Mouse (Mus musculus) spleen, adult 2 months (tissue): Measurements from ENCODE around the gene Olfml2b.

Experiments used
- CTCF ChIP-seq: fragments of 200-500 bp; IDR thresholded peaks from 2 replicates; pipeline ENCODE4 v1.5.1; 2011; ENCODE audit warnings: mild to moderate bottlenecking, inconsistent platforms; ENCODE audit not compliant: insufficient read depth, insufficient read length, insufficient replicate concordance; ENCODE audit errors: extremely low read depth
- POLR2A ChIP-seq: fragments of 200-500 bp; IDR thresholded peaks from 2 replicates; pipeline ENCODE4 v1.6.1; 2011; ENCODE audit warnings: low read depth, low read length, inconsistent platforms

DNA sequence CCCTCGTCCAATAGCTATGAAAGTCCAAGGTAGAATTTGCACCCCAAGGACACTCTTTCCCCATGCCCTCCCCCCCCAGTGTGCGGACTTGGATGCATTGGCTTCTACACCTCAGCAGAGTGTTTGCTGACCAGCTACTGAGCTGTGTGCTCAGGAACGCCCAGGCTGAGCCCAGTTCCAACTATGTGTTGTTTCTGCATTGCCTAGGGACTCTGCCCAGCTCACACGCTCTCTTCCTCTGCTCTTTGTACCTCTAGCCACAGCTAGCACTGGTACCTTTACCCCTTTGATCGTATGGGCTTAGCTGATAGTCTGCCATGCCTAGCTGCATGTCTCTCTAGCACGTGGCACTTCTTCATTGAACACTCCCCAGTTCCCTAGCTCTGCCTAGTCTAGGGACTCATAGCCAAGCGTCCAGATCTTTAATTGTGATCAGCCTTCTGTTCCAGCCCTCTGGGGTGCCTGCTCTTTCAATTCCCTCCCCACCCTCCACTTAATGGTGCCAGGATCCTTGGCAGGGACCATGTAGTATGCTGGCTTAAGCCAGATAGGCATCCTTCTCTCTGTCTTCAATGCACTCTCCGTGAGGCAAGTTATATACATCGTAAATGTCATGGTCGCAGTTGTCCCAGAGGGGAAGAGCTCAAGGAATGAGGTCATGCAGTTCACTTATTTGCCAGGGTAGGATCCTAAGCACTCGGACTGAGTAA lies 12.3 kb downstream of the Olfml2b start:
- TF ChIP-seq CTCF (no peak), POLR2A (no peak)
